Mouse (Mus musculus): ENCODE data around the gene Zfp593. TPM values are rescaled to one million over a fixed set of nuclear protein-coding genes. Genes with fewer than 3 reads are reported as not detected.
A peak's percentile ranks its signal among the peaks of the same experiment; 100 is the strongest.

Zfp593 gene
- total and polyA plus RNA-seq, 2 experiments from 2014 or later = 4.2 to 5.4 TPM

GRCm38 (mm10) chr4:134254835-134255234, 9.4 kb upstream of the Zfp593 start:
- TF ChIP-seq EP300 (IDR thresholded peaks at IDR 0.05; ENCODE audit: low read depth) (no peak), CTCF (IDR thresholded peaks at IDR 0.05; ENCODE audit: low read depth) (no peak)
- DNase-seq (ENCODE audit: low spot score) = no peak
- H3K9me3 ChIP-seq (replicated peaks; ENCODE audit: control insufficient read depth, low read length) = no peaks in the 10 kb centered on the region
- no peak overlapping the region for H3K9ac ChIP-seq (replicated peaks; ENCODE audit: low read depth, low read length)
- H3K4me3 ChIP-seq (ENCODE audit: low read depth, low read length) = no peak overlapping the region
- H3K27ac ChIP-seq (ENCODE audit: low read depth) = no peak overlapping the region
- H3K36me3 ChIP-seq (replicated peaks; ENCODE audit: control insufficient read depth, insufficient read depth, low read length) = no peaks in the 10 kb centered on the region
- 62% methylated on average over 3 of the region's 3 CpGs for WGBS
- H3K27me3 ChIP-seq (ENCODE audit: control insufficient read depth, insufficient read depth, low read length) = peaks cover 35% of the 10 kb centered on the region
- H3K4me2 ChIP-seq (ENCODE audit: low read depth, low read length) = no peak overlapping the region
- no peak for ATAC-seq (ENCODE audit: insufficient read depth, low read depth)
- peaks cover 29% of the 10 kb centered on the region for H3K4me1 ChIP-seq (ENCODE audit: control insufficient read depth, insufficient read depth)

- no peak for ATAC-seq (ENCODE audit: insufficient read depth, low read depth)
- H3K36me3 ChIP-seq (replicated peaks; ENCODE audit: control insufficient read depth, insufficient read depth, low read length) = no peaks in the 10 kb centered on the region
- H3K27ac ChIP-seq (ENCODE audit: low read depth) = peak within 1 kb of the TSS; percentile 60
- H3K9me3 ChIP-seq (replicated peaks; ENCODE audit: control insufficient read depth, low read length) = no peaks in the 10 kb centered on the region
- peak within 1 kb of the TSS; percentile 38 for H3K4me3 ChIP-seq (ENCODE audit: low read depth, low read length)
- H3K27me3 ChIP-seq (ENCODE audit: control insufficient read depth, insufficient read depth, low read length) = peaks cover 35% of the 10 kb centered on the region
- peaks cover 29% of the 10 kb centered on the region for H3K4me1 ChIP-seq (ENCODE audit: control insufficient read depth, insufficient read depth)
- H3K9ac ChIP-seq (replicated peaks; ENCODE audit: low read depth, low read length) = peak within 1 kb of the TSS; percentile 29; the same call in 1 of the 2 replicates
- 10% methylated on average over 13 of the region's 13 CpGs for WGBS
- H3K4me2 ChIP-seq (ENCODE audit: low read depth, low read length) = peak within 1 kb of the TSS; percentile 79
- TF ChIP-seq EP300 (IDR thresholded peaks at IDR 0.05; ENCODE audit: low read depth) = no peak
- no peak for TF ChIP-seq CTCF (IDR thresholded peaks at IDR 0.05; ENCODE audit: low read depth)
- no peak for DNase-seq (ENCODE audit: low spot score)
Observed at GRCm38 (mm10) chr4:134253722-134254324, 8.4 kb upstream of the Zfp593 start, which contains the start of gene Grrp1. TSS of gene Grrp1 (minus strand) at chr4:134254106.

GRCm38 (mm10) chr4:134252911-134253721, 7.7 kb upstream of the Zfp593 start:
- ATAC-seq (ENCODE audit: insufficient read depth, low read depth) = no peak
- H3K4me3 ChIP-seq (ENCODE audit: low read depth, low read length) = peak overlapping the region; percentile 38
- H3K27me3 ChIP-seq (ENCODE audit: control insufficient read depth, insufficient read depth, low read length) = peaks cover 40% of the 10 kb centered on the region
- no peaks in the 10 kb centered on the region for H3K36me3 ChIP-seq (replicated peaks; ENCODE audit: control insufficient read depth, insufficient read depth, low read length)
- 53% methylated on average over 15 of the region's 15 CpGs for WGBS
- TF ChIP-seq CTCF (IDR thresholded peaks at IDR 0.05; ENCODE audit: low read depth) = no peak
- no peak for TF ChIP-seq EP300 (IDR thresholded peaks at IDR 0.05; ENCODE audit: low read depth)
- peak overlapping the region; percentile 60 for H3K27ac ChIP-seq (ENCODE audit: low read depth)
- peak overlapping the region; percentile 79 for H3K4me2 ChIP-seq (ENCODE audit: low read depth, low read length)
- peaks cover 29% of the 10 kb centered on the region for H3K4me1 ChIP-seq (ENCODE audit: control insufficient read depth, insufficient read depth)
- DNase-seq (ENCODE audit: low spot score) = no peak
- H3K9ac ChIP-seq (replicated peaks; ENCODE audit: low read depth, low read length) = peak overlapping the region; percentile 27; the same call in 1 of the 2 replicates
- no peaks in the 10 kb centered on the region for H3K9me3 ChIP-seq (replicated peaks; ENCODE audit: control insufficient read depth, low read length)

- TF ChIP-seq CTCF (IDR thresholded peaks at IDR 0.05; ENCODE audit: low read depth) (no peak), EP300 (IDR thresholded peaks at IDR 0.05; ENCODE audit: low read depth) (no peak)
- peaks cover 45% of the 10 kb centered on the region for H3K27me3 ChIP-seq (ENCODE audit: control insufficient read depth, insufficient read depth, low read length)
- H3K36me3 ChIP-seq (replicated peaks; ENCODE audit: control insufficient read depth, insufficient read depth, low read length) = no peaks in the 10 kb centered on the region
- DNase-seq (ENCODE audit: low spot score) = no peak
- H3K4me3 ChIP-seq (ENCODE audit: low read depth, low read length) = peak overlapping the region; percentile 38
- peaks cover 29% of the 10 kb centered on the region for H3K4me1 ChIP-seq (ENCODE audit: control insufficient read depth, insufficient read depth)
- ATAC-seq (ENCODE audit: insufficient read depth, low read depth) = no peak
- H3K9me3 ChIP-seq (replicated peaks; ENCODE audit: control insufficient read depth, low read length) = no peaks in the 10 kb centered on the region
- H3K4me2 ChIP-seq (ENCODE audit: low read depth, low read length) = peak overlapping the region; percentile 79
- H3K9ac ChIP-seq (replicated peaks; ENCODE audit: low read depth, low read length) = peak overlapping the region; percentile 27; the same call in 1 of the 2 replicates
- H3K27ac ChIP-seq (ENCODE audit: low read depth) = peak overlapping the region; percentile 60
- 35% methylated on average over 22 of the region's 22 CpGs for WGBS
Observed at GRCm38 (mm10) chr4:134252131-134252910, 6.9 kb upstream of the Zfp593 start.

Measured in heart, postnatal 0 days (tissue).